Mouse (Mus musculus) ovary, postnatal 36 days (tissue): ENCODE measurements around the gene Dnah14.

Source experiments
- DNase-seq: peaks from one replicate; pipeline ENCODE4 v3.0.0; 2022; ENCODE audit warnings: low spot score, mixed read lengths

Dnah14 gene

DNA sequence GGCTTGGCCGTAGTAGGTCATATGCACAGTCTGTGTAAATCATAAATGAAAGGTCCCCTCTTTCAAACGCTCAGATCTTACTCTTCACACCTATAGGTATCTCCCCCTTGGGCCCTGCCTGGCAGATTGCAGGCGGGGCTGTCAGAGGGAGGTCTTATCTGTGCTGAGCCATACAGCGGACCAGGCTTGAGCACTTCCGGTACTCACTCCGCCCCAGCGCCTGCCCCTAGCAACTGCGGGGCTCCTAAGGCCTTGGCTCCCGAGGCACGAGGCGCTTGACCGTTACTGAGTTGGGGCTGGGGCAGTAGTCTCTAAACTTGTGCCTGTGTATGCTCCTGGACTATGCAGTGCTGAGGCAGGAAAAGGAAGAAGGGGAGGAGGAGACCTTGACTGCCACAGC is at the start of gene Dnah14:
TSS of gene Dnah14 (plus strand) at position 238 of the 400 bp plus-strand sequence.
- no peak for DNase-seq

DNA sequence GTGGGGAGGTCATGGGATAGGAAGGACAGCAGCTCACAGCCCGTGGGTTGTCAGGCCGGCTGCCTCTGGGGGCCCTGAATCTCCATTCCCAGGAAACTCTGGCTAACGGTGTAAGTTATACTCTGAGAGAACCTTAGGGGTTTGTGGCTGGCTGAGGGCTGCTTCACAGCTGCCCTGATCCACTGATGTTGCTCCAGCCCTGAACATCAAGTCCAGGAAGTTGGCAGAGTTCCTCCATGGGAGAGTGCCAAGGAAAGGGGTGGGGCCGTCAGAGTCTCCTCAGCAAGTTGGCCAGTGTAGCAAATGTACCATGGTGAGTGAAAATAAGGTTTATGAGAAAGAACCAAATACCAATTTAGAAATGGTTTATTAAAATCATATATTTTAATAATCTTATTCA is 47.0 kb upstream of the Dnah14 start:
- peak; percentile 81 for DNase-seq

GRCm38 (mm10) chr1:181535165-181535873 is 41.0 kb upstream of the Dnah14 start:
- no peak for DNase-seq

GRCm38 (mm10) chr1:181537627-181538525 is 38.5 kb upstream of the Dnah14 start:
- no peak for DNase-seq

DNA sequence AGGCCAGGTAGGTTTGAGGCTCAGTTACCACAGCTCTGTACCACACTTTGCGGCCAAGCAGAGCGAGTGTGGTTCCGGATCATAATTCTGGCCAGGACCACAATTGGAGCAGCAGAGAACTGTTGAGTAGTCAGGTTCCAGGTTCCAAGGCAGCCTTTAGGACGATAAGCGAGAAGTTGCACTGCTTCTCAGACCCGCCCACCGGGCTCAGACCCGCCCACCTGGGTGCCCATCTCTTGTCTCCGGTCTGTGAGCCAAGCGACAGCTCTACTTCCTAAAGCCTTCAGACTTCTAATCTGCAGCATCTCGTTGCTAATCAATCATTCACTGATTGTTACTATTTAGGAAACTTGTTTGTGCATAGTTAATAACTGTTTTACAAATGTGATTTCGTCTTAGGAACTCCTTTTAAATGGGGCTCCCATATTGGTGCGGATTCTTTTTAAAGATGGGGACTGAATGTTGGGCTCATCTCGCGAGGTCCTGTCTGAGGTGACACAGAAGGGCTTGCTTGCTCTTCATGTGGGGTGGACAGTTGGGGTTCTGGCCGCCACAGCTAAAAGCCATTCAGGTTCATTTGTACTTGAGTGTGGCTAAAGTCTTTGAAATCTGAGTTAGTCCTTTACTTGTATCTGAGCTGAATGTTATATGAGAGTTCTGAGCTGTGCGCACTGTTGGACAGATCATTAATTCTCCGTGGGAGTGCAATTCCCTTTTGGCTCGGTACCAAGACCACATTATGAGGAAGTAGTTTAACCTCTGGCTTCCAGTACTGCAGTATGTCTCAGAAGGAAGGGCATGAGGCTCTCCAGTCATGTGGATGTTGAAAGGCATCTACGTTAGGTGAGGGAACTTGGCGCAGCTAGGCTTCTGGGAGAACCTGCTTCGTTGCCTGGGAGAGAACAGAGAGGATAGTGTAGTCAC is 36.3 kb upstream of the Dnah14 start:
- no peak for DNase-seq

DNA sequence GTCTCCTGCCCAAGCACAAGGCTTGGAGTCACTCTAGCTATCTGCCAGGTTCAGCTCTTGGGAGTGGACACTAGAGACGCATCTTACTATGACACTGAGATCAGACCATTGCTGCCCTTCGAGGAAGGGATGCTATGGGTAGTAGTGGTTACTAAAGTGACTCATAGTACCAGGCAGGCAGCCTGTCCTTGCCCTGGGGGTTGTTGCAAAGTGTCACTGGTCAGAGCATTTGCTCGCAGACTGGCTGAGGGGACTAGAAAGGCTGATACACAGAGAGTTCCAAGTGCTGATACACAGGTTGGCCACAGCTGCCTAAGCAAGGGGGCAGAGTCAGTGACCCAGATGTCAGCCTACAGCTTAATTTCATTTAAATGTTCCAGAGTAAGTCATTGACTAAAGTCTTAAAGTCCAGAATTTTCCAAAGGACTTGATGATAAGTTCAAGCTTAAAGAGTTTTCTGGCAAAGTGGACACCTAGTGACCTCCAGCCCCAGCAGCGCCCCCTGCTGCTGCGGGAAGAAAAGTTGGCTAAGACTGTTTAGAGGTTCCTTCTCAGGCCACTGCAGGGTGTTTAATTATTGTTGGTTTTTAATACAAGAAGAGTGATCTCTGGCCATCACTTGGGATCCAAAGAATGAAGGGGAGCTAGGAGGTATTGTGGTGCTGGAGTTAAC is 32.5 kb upstream of the Dnah14 start:
- DNase-seq, result peak; percentile 35

- peak; percentile 34 for DNase-seq
These were observed 31.2 kb upstream of the Dnah14 start for GRCm38 (mm10) chr1:181545044-181545772.

DNA sequence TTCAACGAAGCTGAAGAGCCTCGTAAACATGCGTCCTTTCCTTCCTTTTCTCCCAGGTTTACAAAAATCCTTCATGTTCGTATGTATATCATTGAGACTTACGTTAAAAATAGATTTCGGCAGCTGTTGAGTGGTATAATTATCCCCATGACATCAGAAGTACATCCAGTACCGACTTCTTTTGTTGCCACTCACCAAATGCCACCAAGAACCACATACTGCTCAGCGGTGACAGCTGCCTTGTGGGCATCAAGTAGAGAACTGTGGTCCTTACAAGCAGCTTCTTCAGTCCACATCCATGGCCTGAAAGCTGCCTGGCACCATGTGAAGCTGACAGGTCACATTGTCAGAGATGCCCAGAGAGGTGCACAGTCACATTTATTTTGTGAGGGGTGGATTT is 26.4 kb upstream of the Dnah14 start:
- no peak for DNase-seq

DNA sequence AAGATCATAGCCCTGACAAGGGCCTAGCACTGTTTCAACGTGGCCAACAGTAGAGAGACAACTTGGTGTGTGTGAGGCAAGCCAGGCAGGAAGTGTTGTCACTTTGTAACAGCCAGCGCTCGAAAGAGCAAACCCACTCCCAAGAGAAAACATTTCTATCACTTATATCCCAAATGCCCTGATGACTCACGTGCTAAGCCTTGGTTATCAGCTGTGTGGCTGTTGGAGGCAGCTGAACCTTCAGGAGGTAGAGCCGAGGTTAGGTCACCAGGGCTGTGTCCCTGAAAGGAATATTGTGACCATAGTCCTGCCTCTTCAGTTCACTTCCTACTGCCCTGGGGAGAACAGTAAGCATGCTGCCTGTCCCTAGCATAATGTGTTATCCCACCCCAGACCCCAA is 25.5 kb upstream of the Dnah14 start:
- no peak for DNase-seq

DNA sequence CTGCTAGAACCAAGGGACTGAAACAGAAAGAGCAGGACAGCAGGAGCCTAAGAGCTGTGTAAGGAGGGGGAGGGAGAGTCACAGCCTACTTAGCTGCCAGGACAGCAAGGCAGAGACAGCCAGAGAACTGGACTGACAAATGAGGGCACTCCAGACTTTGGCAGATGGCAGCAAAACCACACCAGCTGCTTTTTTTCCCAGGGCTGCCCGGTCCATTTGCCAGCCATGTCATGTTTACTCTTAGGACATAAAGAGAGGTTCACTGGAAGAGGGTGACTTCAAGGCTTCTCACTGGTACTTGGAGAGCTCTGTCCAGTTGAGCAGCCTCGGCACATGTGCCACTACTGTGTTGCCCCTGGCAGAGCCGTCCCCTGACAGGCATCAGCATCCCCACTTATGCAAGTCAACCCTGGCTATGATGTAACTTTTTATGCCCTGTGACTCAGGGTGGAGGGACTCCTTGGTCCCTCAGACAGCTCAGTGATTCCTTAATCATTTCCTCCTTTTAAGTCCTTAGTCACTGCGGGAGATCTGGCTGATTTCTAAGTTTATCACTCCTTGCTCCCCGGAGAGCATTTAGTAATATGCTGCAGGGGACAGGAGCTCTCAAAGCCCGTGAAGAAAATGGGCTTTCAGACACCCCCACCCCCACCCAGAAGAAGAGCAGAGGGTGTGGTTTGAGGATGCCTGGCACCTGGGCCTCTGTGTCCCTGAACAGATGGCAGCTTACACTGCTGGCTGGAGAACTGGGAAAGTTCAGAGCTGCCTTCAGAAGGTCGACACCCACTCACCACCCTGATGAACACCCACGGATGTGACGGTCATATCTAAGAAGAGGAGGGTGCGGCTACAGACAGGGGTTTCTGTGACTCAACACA is 23.6 kb upstream of the Dnah14 start:
- no peak for DNase-seq

GRCm38 (mm10) chr1:181555475-181555874 is 20.9 kb upstream of the Dnah14 start:
- no peak for DNase-seq

- DNase-seq, result no peak
These were observed 16.7 kb upstream of the Dnah14 start for GRCm38 (mm10) chr1:181559655-181560054.

DNA sequence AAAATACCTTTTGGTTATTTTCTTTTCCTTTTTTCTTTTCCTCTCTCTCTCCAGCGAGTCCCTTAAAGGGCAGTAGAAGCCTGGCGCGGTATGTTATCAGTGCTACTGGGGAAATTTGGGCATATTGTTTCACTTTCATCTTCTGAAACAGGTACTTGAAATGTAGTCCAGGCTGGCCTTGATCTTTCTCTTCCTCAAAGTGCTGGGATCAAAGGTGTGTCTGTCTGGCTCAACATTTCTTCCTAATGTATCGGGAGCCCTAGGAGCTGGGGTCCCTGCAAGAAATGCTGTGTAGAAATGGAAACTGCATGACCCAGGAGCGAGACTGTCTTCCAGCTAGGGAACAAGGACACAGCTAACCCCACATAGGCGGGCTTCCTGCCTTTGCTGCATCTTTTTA is 16.0 kb upstream of the Dnah14 start:
- DNase-seq, result no peak

DNA sequence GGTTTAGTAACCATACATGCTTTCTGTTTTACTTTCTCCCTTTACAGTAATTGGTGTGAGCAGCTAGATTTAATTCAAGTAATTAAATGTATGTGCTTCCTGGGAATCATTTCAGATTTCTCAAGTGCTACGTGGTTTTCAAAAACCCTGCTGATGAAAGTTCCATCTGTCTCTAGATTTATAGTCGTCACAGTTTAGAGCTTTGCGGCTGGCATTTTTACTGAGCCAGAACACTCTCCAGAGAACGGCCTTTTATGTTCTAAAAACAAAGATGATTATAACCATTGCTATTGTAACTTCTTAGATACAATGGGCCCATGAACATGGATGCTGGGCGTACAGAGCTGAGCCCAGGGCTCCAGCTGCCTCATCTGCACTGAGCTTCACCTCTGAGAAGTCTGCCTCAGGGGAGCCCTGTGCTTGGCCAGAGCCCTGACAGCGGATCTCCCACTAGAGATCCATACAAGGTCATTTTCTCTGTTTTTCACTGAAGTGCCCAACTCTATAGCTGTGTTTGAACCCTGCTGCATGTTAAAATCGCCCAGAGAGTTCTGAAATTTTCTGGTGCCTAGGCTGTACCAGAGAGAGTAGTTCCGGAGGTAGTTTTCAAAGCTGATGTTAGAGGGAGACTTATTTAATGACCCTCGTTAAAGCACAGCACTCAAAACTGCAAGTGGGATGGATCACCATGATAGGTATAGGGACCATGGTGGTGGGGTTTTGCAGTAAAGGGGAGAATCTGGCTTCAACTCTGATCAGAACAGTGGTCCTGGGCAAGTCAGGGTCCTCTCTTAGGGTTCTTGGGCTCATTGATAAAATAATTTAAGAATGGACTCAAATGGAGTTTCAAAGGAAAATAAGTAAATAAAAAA is 15.2 kb upstream of the Dnah14 start:
- DNase-seq, result no peak

GRCm38 (mm10) chr1:181561768-181562444 is 14.5 kb upstream of the Dnah14 start:
- no peak for DNase-seq

GRCm38 (mm10) chr1:181569447-181569846 is 6.9 kb upstream of the Dnah14 start:
- no peak for DNase-seq

GRCm38 (mm10) chr1:181583152-181583551 is 6.8 kb downstream of the Dnah14 start:
- no peak for DNase-seq

GRCm38 (mm10) chr1:181589116-181589515 is 12.8 kb downstream of the Dnah14 start:
- no peak for DNase-seq
